14 mouse cellular contexts compared by ENCODE assay signal in the genomic region with DNA sequence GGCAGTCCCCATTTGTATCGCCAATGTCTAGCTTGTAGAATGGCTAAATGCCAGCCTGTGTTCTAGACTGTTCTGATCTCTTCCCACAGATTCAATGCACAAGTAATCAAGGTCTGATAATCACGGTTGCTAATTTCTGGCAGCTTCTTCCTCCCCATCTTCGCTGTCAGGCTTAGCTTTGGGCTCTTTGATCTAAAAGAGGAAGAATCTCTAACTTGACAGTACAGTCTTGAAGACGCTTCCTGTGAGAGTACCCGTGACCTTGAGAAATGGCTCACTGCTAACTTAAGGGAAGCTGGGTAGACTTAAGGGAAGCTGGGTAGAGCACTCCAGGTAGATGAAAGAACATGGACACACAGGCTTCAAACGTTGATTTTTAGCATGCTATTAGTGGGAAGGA. TPM values are rescaled to one million over a fixed set of nuclear protein-coding genes. Genes with fewer than 3 reads are reported as not detected.
A peak's percentile ranks its signal among the peaks of the same experiment; 100 is the strongest.
DNase-seq lines count a peak whose midpoint lies in the region; ATAC-seq and TF ChIP-seq lines count a peak whose summit lies in the region.
"Had no signal": no experiment of that assay in that cellular context is flagged by ENCODE, and none has a peak within 500 bp of the region (broad histone marks: within the 10 kb centered on the region; RNA-seq: fewer than 3 reads in every experiment).

No protein-coding gene starts in this region.

- no peak for TF ChIP-seq POLR2A in kidney, adult 2 months (IDR thresholded peaks at IDR 0.05; ENCODE audit: low read depth, low read length)

- no peak for TF ChIP-seq CTCF in kidney, adult 2 months (conservative IDR thresholded peaks at IDR 0.05; ENCODE audit: insufficient read depth, insufficient read length, low read depth, low read length)

- 57% methylated on average over 6 of the region's 6 CpGs for WGBS in kidney, adult 2 months

- peak; percentile 66 for ATAC-seq in granulocyte monocyte progenitor cell, adult 5-6 weeks (replicated peaks; ENCODE audit: poor library complexity, severe bottlenecking)
- 0 out of 2 replicates have a peak, but pooled peaks have one; percentile 37 for ATAC-seq in monocyte, adult 5-6 weeks (replicated peaks; ENCODE audit: insufficient number of reproducible peaks, low FRiP score, low TSS enrichment, poor library complexity, severe bottlenecking)

- no peak overlapping the region for H3K4me3 ChIP-seq in kidney, adult 2 months (ENCODE audit: insufficient read depth, low read depth, low read length)
- H3K4me3 ChIP-seq: hindbrain, embryonic 15.5 days; neural tube, embryonic 12.5 days had no signal

- peaks cover 8% of the 10 kb centered on the region; the same call in 1 of the 2 replicates for H3K4me1 ChIP-seq in kidney, adult 2 months (ENCODE audit: control insufficient read depth, insufficient read depth, low read length)

- no peaks in the 10 kb centered on the region for H3K36me3 ChIP-seq in kidney, adult 2 months (ENCODE audit: control insufficient read depth, insufficient read depth, low read length)

- peak; percentile 38 for DNase-seq in A20 (ENCODE audit: low read depth, low spot score)
- peak; percentile 39 for DNase-seq in CD4-positive, CD25-positive, alpha-beta regulatory T cell, adult 2 months (ENCODE audit: low read depth, low spot score)
- DNase-seq in kidney, adult 2 months, result no peak
- no peak for DNase-seq in adrenal gland, adult (ENCODE audit: inconsistent age in 2 of 2, low spot score in 1 of 2)
- DNase-seq in heart, adult 8-10 months (ENCODE audit: low spot score), result no peak
- DNase-seq: cerebellum, postnatal 36 days; gastrocnemius, postnatal 25 days; midbrain, embryonic 14.5 days had no signal

- H3K27ac ChIP-seq in kidney, adult 2 months (ENCODE audit: insufficient read depth, low read depth, low read length), result no peak overlapping the region
- H3K27ac ChIP-seq: hindbrain, embryonic 15.5 days; kidney, embryonic 15.5 days; lung, embryonic 15.5 days; neural tube, embryonic 12.5 days had no signal

- H3K27me3 ChIP-seq in kidney, adult 2 months (replicated peaks; ENCODE audit: control insufficient read depth, insufficient read depth, low read length), result no peaks in the 10 kb centered on the region
- H3K27me3 ChIP-seq: hindbrain, embryonic 15.5 days had no signal

RNA-seq across cellular contexts. Expression of a gene that starts 0.9 kb away (rescaled TPM):
- 35.1 and 47.1 TPM in 2 replicates for total RNA-seq in granulocyte monocyte progenitor cell, adult 5-6 weeks (2014; fragmentation: Nextera tagmentation)
- 30.4 and 31.8 TPM in 2 replicates for total RNA-seq in granulocyte monocyte progenitor cell, adult 5-6 weeks (2017)
- total RNA-seq in monocyte, adult 5-6 weeks (2017), result 32.2 to 42.3 TPM (median 32.9 TPM) in 3 replicates
- 48.8 and 49.9 TPM in 2 replicates for polyA plus RNA-seq in kidney, adult 2 months (2012; rRNA removed)
- 10 to 100 TPM; 55.6 to 65.7 (median 60.7) TPM for total RNA-seq in heart, adult 8-10 months (2022)

Comparison
In these comparisons a context has a peak if more than half of its experiments do, and no peak if none do; other contexts are left out.
1. DNase-seq: peak in A20 (single experiment) and CD4-positive, CD25-positive, alpha-beta regulatory T cell, adult 2 months (single experiment); none in kidney, adult 2 months (single experiment), adrenal gland, adult (0 of 2) and heart, adult 8-10 months (single experiment).